Mouse (Mus musculus) hindbrain, embryonic 15.5 days (tissue): ENCODE measurements around the gene Foxp2. TPM values are rescaled to one million over a fixed set of nuclear protein-coding genes. Genes with fewer than 3 reads are reported as not detected.

Experiments used
- ATAC-seq: fragments of 200-750 bp; cut with Nextera tagmentation; 2 replicates; pipeline ENCODE4 v1.8.0; 2017; ENCODE audit warnings: low read depth, moderate number of reproducible peaks, moderate TSS enrichment; ENCODE audit not compliant: low FRiP score
- H3K27ac ChIP-seq: fragments of 300-500 bp; sonication (generic); replicated peaks from 2 replicates; pipeline ENCODE4 v1.5.1; 2015; ENCODE audit warnings: mild to moderate bottlenecking, inconsistent platforms
- H3K27me3 ChIP-seq: fragments of 300-500 bp; sonication (generic); 2 replicates; pipeline ENCODE4 v1.6.1; 2015; ENCODE audit warnings: control low read depth, inconsistent platforms
- H3K36me3 ChIP-seq: fragments of 300-500 bp; sonication (generic); 2 replicates; pipeline ENCODE4 v1.6.1; 2015; ENCODE audit warnings: control low read depth, inconsistent platforms
- H3K4me1 ChIP-seq: fragments of 300-500 bp; sonication (generic); replicated peaks from 2 replicates; pipeline ENCODE4 v1.6.1; 2015; ENCODE audit warnings: control low read depth, inconsistent platforms
- H3K4me2 ChIP-seq: fragments of 300-500 bp; sonication (generic); 2 replicates; pipeline ENCODE4 v1.6.1; 2015; ENCODE audit warnings: moderate library complexity, mild to moderate bottlenecking, inconsistent platforms
- H3K4me3 ChIP-seq: fragments of 300-500 bp; sonication (generic); 2 replicates; pipeline ENCODE4 v1.5.1; 2015; ENCODE audit warnings: mild to moderate bottlenecking, inconsistent platforms
- H3K9ac ChIP-seq: fragments of 300-500 bp; sonication (generic); 2 replicates; pipeline ENCODE4 v1.6.1; 2015; ENCODE audit warnings: inconsistent platforms
- H3K9me3 ChIP-seq: fragments of 300-500 bp; sonication (generic); 2 replicates; pipeline ENCODE4 v1.6.1; 2016; ENCODE audit warnings: control low read depth, inconsistent platforms
- WGBS: fragments of 180-500 bp; shearing (Covaris S2); methylation state at CpG from one replicate; pipeline ENCODE4 v1.1.7; 2015; 5-methylcytosine and 5-hydroxymethylcytosine counted together
- microRNA-seq: library from miRNA; unstranded; fragments of <30 nt; microRNA quantifications from one replicate; pipeline ENCODE4, GENCODE M21; 2016
- polyA plus RNA-seq: library from polyadenylated mRNA; unstranded; fragments of >200 nt; fragmentation: Nextera tagmentation; extraction: Ambion mirVana; gene quantifications from 2 replicates; pipeline ENCODE4 v1.2.1, GENCODE M21; 2015

Gene Foxp2
- polyA plus RNA-seq, 1 experiment from 2014 or later = 57.2 TPM

DNA sequence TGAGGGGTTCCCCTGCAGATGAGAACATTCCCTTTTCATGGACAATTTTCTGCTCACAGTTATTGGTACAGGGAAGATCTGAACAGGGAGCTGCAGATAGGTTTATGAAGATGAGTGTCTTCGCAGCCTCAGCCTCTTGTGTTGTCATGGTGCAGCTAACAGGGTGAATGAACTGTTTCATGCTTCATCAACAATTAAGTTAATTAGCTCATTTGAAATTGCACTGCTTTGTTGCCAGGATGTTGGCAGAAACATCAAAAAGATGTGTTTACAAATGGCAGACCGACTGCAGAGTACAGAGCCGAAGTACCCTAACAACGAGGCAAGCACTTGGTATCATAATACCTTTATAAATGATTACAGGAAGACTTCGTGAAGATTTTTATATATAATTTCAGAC lies 496.3 kb downstream of the Foxp2 start:
- ATAC-seq = peak; percentile 74; the same call in 1 of the 2 replicates
- Histone ChIP-seq H3K27me3 (0 out of 2 replicates have a peak, but pooled peaks cover 2% of the 10 kb centered on the region), H3K36me3 (no peaks in the 10 kb centered on the region), H3K9me3 (no peaks in the 10 kb centered on the region), H3K4me1 (no peaks in the 10 kb centered on the region), H3K27ac (no peak overlapping the region), H3K4me3 (no peak overlapping the region), H3K9ac (no peak overlapping the region), H3K4me2 (no peak overlapping the region)
- WGBS = 14% methylated on average over 5 of the region's 5 CpGs

DNA sequence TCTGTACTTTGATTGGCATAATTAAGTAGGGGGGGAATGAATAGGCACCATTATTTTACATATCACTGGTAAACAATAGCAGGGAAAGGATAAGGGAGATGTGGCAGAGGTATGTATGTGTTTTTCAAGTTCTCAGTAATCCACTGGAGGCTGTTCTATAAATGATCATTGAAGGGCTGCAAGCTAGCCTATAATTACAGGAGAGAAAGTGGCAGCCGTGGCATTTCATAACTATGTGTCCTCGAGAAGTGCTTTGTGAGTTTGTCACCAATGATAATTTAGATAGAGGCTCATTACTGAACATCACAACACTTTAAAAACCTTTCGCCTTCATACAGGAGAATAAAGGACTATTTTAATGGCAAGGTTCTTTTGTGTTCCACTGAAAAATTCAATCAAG lies 500.0 kb downstream of the Foxp2 start:
- no peak overlapping the region for H3K27ac ChIP-seq
- no peak for ATAC-seq
- no peaks in the 10 kb centered on the region for H3K36me3 ChIP-seq
- no peak overlapping the region for H3K4me3 ChIP-seq
- H3K9ac ChIP-seq = no peak overlapping the region
- H3K27me3 ChIP-seq = 0 out of 2 replicates have a peak, but pooled peaks cover 2% of the 10 kb centered on the region
- no peak overlapping the region for H3K4me2 ChIP-seq
- no peaks in the 10 kb centered on the region for H3K4me1 ChIP-seq
- no peaks in the 10 kb centered on the region for H3K9me3 ChIP-seq
- WGBS = 65% methylated on average over 3 of the region's 3 CpGs

DNA sequence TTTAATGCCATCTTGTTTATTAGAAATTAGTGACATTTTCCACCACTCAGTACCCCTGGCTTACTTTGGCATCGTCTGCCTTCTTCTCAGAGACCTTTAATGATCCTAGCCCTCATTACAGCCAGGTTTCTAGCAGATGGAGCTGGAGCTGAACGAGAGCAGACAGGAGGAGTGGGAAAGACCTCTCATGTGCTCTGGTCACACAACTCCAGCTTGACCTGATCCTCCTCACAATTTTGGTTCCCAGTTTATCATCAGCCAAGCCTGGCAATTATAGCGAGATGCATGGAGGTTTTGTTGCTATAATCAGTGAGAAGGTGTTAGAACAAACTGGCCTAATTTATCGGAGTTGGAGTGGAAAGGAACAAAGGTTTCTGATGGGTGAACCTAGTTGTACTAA lies 500.9 kb downstream of the Foxp2 start:
- 75% methylated on average over 4 of the region's 4 CpGs for WGBS
- Histone ChIP-seq H3K9me3 (no peaks in the 10 kb centered on the region), H3K4me2 (no peak overlapping the region), H3K27me3 (0 out of 2 replicates have a peak, but pooled peaks cover 2% of the 10 kb centered on the region), H3K27ac (no peak overlapping the region), H3K36me3 (no peaks in the 10 kb centered on the region), H3K4me1 (no peaks in the 10 kb centered on the region), H3K4me3 (no peak overlapping the region), H3K9ac (no peak overlapping the region)
- ATAC-seq = no peak

DNA sequence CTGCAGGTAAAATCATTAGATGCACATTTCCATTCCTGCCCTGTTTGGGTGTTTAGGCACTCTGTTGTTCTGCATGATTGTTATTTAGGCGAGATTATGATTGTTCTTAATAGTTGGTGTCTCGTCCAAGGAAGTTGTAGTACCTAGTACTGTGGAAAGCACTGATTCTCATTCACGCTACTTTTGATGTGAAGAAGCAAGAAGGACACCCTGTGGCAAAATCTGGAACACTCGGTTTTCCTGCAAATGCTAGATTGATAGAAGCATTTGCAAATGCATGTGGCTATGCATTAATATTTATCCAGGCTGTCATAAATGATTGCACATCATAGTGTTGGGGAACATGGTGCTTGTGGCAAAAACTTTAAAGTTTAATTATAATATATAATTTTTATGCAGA lies 514.0 kb downstream of the Foxp2 start:
- Histone ChIP-seq H3K27me3 (no peaks in the 10 kb centered on the region), H3K4me3 (no peak overlapping the region), H3K9me3 (no peaks in the 10 kb centered on the region), H3K9ac (no peak overlapping the region), H3K36me3 (no peaks in the 10 kb centered on the region), H3K27ac (no peak overlapping the region), H3K4me1 (peaks cover 20% of the 10 kb centered on the region), H3K4me2 (no peak overlapping the region)
- WGBS = 33% methylated on average over 4 of the region's 4 CpGs
- ATAC-seq = no peak

DNA sequence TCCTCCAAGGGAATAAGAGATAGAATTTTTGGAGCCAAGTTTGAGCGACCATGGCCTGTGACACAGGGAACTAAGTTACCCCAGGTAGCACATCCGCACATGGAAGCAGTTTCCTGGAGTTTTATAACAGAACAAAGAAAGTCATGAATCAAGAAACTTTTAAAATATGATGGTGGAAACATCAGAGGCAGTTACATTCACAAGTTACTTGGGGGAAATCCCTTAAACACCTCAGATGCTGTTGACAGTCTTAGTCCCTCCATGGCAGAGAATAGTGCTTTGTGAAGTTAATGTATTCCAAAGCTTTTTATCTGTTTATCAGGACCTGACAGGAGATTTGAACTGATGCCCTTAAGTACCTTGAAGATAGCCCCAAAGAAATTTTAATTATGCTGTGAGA lies 558.6 kb downstream of the Foxp2 start:
- Histone ChIP-seq H3K4me2 (no peak overlapping the region), H3K9ac (no peak overlapping the region), H3K4me1 (no peaks in the 10 kb centered on the region), H3K27ac (no peak overlapping the region), H3K4me3 (no peak overlapping the region), H3K9me3 (no peaks in the 10 kb centered on the region), H3K27me3 (no peaks in the 10 kb centered on the region), H3K36me3 (no peaks in the 10 kb centered on the region)
- 96% methylated on average over 2 of the region's 2 CpGs for WGBS
- no peak for ATAC-seq

DNA sequence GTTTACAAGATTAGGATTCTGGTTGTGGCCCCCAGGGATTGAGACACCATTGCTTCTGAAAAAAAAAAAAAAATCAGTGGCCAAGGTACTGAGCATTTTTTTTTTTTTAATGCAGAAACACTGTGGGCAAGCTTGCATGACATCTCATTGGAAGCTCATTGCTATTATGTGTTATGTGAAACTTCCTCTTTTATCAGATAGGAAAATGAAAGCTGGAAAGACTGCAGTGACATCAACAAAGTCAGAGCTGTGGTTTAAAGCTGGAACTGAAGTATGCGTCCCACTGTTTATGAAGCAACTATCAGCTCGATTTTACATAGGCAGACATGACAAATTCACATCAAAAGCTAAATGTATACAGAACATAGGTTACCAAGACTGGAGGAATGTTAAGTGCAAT lies 562.2 kb downstream of the Foxp2 start:
- 85% methylated on average over 2 of the region's 2 CpGs for WGBS
- ATAC-seq = no peak
- Histone ChIP-seq H3K36me3 (no peaks in the 10 kb centered on the region), H3K4me3 (no peak overlapping the region), H3K27ac (no peak overlapping the region), H3K27me3 (no peaks in the 10 kb centered on the region), H3K9ac (no peak overlapping the region), H3K9me3 (no peaks in the 10 kb centered on the region), H3K4me2 (no peak overlapping the region), H3K4me1 (no peaks in the 10 kb centered on the region)

DNA sequence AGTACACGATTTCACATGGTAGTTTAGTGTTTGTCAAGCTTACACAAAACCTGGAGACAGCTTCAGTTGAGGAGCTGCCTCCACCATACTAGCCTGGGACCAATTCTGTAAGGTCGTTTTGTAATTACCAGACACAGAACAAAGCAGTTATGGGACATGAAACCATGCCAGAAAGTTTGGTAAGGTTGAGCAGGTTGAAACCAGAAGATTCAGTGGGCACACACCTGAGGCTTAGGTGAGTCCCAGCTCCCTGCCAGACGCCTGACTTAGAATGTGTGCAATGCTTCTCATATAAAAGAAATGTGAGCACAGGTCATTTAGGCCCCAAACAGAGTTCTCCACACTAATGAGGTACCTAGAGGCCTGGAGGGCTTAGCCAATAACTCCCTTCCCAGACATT lies 564.3 kb downstream of the Foxp2 start:
- ATAC-seq = no peak
- Histone ChIP-seq H3K36me3 (no peaks in the 10 kb centered on the region), H3K4me2 (no peak overlapping the region), H3K27ac (no peak overlapping the region), H3K4me1 (no peaks in the 10 kb centered on the region), H3K9ac (no peak overlapping the region), H3K9me3 (no peaks in the 10 kb centered on the region), H3K4me3 (no peak overlapping the region), H3K27me3 (no peaks in the 10 kb centered on the region)
- 85% methylated on average over 3 of the region's 3 CpGs for WGBS

DNA sequence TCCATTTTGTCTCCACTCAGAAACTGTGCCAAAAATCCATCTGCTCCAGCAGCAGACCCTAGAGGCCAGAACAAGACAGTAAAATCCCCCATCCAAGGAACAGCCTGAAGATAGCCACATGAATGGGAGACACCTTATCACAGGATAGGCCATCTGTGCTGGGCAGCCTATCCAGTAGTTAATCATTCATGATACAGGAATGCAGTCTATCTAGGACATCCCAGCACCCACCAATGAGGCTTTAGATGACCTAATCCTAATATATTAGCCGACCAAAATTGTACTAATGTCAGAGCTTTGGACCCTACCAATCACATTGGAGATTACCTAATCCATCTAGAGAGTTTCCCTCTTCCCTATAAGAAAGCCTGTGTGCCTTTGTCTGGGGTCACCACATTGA lies 565.5 kb downstream of the Foxp2 start:
- no peak overlapping the region for H3K4me3 ChIP-seq
- H3K36me3 ChIP-seq = no peaks in the 10 kb centered on the region
- no peak for ATAC-seq
- no peaks in the 10 kb centered on the region for H3K27me3 ChIP-seq
- H3K4me1 ChIP-seq = no peaks in the 10 kb centered on the region
- 47% methylated on average over 1 of the region's 1 CpGs for WGBS
- no peak overlapping the region for H3K9ac ChIP-seq
- H3K4me2 ChIP-seq = no peak overlapping the region
- no peaks in the 10 kb centered on the region for H3K9me3 ChIP-seq
- no peak overlapping the region for H3K27ac ChIP-seq

DNA sequence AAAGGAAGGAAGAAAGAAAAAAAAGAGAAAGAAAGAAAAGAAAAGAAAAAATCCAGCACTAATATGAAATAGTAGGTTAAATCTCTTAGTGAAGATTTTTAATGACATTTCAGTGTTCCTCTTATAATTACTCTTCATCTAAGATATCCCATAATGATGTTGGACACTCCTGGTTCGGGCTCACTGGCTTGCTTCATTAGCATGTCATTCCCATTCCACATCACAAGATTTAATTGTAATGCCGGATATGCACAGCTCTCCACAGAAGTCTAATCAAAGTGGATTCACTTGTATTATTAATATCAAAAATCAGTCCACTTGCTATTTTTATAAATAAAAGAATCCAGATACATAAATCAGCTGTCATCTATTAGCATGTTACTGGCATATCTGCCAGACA lies 585.8 kb downstream of the Foxp2 start:
- H3K4me1 ChIP-seq = no peaks in the 10 kb centered on the region
- H3K9me3 ChIP-seq = no peaks in the 10 kb centered on the region
- WGBS = 63% methylated on average over 2 of the region's 2 CpGs
- H3K4me3 ChIP-seq = no peak overlapping the region
- ATAC-seq = no peak
- H3K4me2 ChIP-seq = no peak overlapping the region
- no peaks in the 10 kb centered on the region for H3K27me3 ChIP-seq
- no peak overlapping the region for H3K27ac ChIP-seq
- no peaks in the 10 kb centered on the region for H3K36me3 ChIP-seq
- H3K9ac ChIP-seq = no peak overlapping the region

Small RNA genes within 50 kb of the gene (microRNA-seq; reads per million reads assigned to microRNA genes)
- gene Gm25470 = not detected

Other genes starting within 250 kb of the Foxp2 start
- gene Ppp1r3a, start 146.1 kb upstream of the Foxp2 start, polyA plus RNA-seq = not detected in 2 replicates